Mouse (Mus musculus) midbrain, embryonic 10.5 days (tissue): ENCODE data around the gene Ube4b. TPM values are rescaled to one million over a fixed set of nuclear protein-coding genes. Genes with fewer than 3 reads are reported as not detected.
"Not testable (repeated sequence)": the region's sequence is repeated elsewhere in the genome, so short reads cannot be mapped to it uniquely, and the experiment has no call there.

Source experiments
- DNase-seq: peaks from one replicate; pipeline ENCODE4 v3.0.0-alpha.2; 2017; ENCODE audit warnings: low spot score
- H3K27ac ChIP-seq: fragments of 300-500 bp; sonication (generic); replicated peaks from 2 replicates; pipeline ENCODE4 v1.5.1; 2016; ENCODE audit warnings: mild to moderate bottlenecking
- H3K27me3 ChIP-seq: fragments of 300-500 bp; sonication (generic); 2 replicates; pipeline ENCODE4 v1.6.1; 2016; ENCODE audit warnings: low read depth, mild to moderate bottlenecking; ENCODE audit not compliant: poor library complexity, severe bottlenecking
- H3K36me3 ChIP-seq: fragments of 300-500 bp; sonication (generic); 2 replicates; pipeline ENCODE4 v1.6.1; 2016; ENCODE audit warnings: mild to moderate bottlenecking, moderate library complexity
- H3K4me1 ChIP-seq: fragments of 300-500 bp; sonication (generic); 2 replicates; pipeline ENCODE4 v1.6.1; 2016
- H3K4me3 ChIP-seq: fragments of 300-500 bp; sonication (generic); 2 replicates; pipeline ENCODE4 v1.5.1; 2016; ENCODE audit warnings: mild to moderate bottlenecking, moderate library complexity
- H3K9me3 ChIP-seq: fragments of 300-500 bp; sonication (generic); replicated peaks from 2 replicates; pipeline ENCODE4 v1.6.1; 2016; ENCODE audit warnings: mild to moderate bottlenecking
- WGBS: fragments of 180-500 bp; shearing (Covaris S2); methylation state at CpG from one replicate; pipeline ENCODE4 v1.1.7; 2016; 5-methylcytosine and 5-hydroxymethylcytosine counted together
- polyA plus RNA-seq: library from polyadenylated mRNA; unstranded; fragments of >200 nt; fragmentation: Nextera tagmentation; extraction: Ambion mirVana; gene quantifications from 2 replicates; pipeline ENCODE4 v1.2.1, GENCODE M21; 2016

Gene Ube4b
- 56.2 and 60.9 TPM in 2 replicates for polyA plus RNA-seq

- Histone ChIP-seq H3K9me3 (no peaks in the 10 kb centered on the region; the same call in 1 of the 2 replicates), H3K27ac (peak within 1 kb of the TSS; percentile 97), H3K27me3 (no peaks in the 10 kb centered on the region), H3K36me3 (peaks cover 8% of the 10 kb centered on the region), H3K4me1 (peaks cover 22% of the 10 kb centered on the region), H3K4me3 (peak within 1 kb of the TSS; percentile 94)
- DNase-seq: peak; percentile 100
- WGBS: under 1% methylated on average over 49 of the region's 50 CpGs
Observed at GRCm38 (mm10) chr4:149426325-149427199, at the start of gene Ube4b. Ube4b (minus strand) TSS chr4:149426749.

DNA sequence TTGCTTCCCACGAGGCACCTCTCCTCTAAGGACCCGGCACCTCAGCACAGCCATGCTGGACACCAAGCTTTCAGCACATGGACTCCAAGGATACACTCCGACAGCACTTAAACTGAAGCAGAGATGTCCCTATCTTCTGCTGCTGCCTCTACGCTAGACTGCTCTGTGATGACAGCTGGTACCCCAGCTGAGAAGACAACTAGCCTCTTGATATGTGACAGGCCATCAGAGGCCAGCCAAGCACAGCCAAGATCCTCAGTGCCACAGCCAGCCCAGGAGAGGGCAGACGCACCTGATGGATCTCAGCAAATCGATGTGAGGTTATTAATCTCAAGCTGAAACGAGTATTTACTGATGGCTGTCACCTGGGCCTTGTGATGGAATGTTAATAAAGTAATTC lies 48.5 kb upstream of the Ube4b start:
- Histone ChIP-seq H3K9me3 (peaks cover 4% of the 10 kb centered on the region), H3K4me3 (no peak overlapping the region), H3K27ac (no peak overlapping the region), H3K4me1 (no peaks in the 10 kb centered on the region), H3K36me3 (peaks cover 42% of the 10 kb centered on the region), H3K27me3 (no peaks in the 10 kb centered on the region)
- WGBS: 90% methylated on average over 7 of the region's 7 CpGs
- no peak for DNase-seq

DNA sequence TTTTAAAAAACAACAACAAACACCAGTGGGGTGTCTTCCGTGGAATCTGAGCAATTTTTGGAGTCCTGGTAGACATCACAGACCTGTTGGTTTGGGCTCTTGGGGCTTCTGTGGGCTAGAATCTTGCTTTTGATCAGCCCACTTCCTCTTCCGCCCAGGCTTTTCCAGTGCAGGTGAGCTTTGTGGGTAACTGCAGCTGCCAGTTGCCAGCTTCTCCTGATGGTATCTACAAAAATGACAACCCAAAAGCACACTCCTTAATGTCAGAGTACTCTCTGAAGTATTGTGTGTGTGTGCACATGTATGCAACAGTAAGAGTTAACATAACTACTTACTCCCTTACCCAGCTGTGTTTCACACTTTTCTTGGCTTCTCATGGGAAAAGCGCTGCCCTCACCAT lies 43.0 kb upstream of the Ube4b start:
- Histone ChIP-seq H3K4me1 (no peaks in the 10 kb centered on the region), H3K27ac (no peak overlapping the region), H3K36me3 (peaks cover 61% of the 10 kb centered on the region), H3K4me3 (no peak overlapping the region), H3K9me3 (peaks cover 4% of the 10 kb centered on the region), H3K27me3 (no peaks in the 10 kb centered on the region)
- 91% methylated on average over 3 of the region's 3 CpGs for WGBS
- no peak for DNase-seq

GRCm38 (mm10) chr4:149463435-149463950 lies 36.9 kb upstream of the Ube4b start:
- DNase-seq: no peak
- no peak overlapping the region for H3K27ac ChIP-seq
- peaks cover 11% of the 10 kb centered on the region for H3K36me3 ChIP-seq
- WGBS: 81% methylated on average over 6 of the region's 6 CpGs
- H3K4me1 ChIP-seq: no peaks in the 10 kb centered on the region
- no peaks in the 10 kb centered on the region for H3K9me3 ChIP-seq
- H3K4me3 ChIP-seq: no peak overlapping the region
- no peaks in the 10 kb centered on the region for H3K27me3 ChIP-seq

DNA sequence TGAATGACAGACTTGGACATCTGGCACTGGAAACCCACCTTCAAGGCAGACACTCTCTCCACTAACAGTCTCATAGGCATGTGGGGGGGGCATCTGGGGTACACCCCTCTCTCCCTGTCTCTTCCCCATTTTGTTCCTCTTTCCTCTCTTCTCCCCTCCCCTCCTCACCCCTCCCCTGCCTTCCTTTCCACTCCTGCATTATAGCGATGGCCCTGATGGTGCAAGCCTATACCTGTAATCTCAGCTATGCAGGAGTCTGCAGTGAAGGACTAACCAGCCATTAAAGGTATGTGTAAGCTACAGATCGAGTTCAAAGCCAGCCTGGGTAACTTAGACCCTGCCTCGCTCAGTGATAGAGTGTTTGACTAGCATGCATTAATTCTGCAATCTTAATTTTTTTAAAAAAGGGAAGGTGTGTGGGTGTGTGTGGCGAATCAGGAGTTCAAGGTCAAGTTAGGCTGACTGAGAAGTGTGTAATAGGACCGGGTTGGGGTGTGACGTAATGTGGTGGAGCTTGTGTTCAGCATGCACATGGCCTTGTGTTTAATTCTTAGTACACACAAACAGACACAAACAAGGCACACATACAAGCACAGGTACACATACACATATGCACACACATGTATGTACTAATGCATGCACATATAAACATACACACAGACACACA lies 35.9 kb upstream of the Ube4b start:
- no peaks in the 10 kb centered on the region for H3K9me3 ChIP-seq

DNA sequence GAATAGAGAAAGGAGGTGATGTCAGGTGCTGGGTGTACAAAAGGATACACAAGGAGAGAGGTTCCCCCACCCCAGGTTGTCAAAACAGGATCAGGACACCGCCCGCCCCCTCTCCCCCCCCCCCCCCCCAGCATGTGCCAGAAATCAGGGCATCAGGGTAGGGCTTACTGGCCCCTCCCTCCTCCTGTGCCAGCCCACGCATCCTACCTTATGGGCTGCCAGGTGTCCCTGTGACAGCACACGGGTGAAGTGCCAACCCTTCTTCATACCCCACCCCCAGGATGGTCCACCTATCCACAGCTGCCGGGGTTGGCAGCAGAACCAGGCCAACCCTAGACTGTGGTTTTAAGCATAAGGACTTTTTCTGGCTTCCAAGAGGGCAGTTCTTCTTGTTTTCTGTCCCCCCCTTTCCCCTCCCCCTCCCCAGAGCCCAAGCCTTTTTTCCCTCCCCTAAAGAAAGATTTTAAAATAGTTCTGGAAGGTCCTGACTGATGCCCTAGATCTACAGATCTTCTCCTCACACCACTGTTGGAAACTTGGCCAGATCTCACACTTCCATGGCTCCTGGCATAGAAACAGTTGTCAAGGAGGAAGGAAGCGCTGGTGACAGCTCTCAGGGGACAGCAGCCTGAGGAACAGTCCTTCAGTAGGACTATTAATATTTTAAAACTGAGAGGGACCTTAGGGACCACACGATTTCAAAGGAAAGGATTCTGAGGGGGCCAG lies 35.2 kb upstream of the Ube4b start:
- Histone ChIP-seq H3K27me3 (no peaks in the 10 kb centered on the region), H3K4me3 (no peak overlapping the region), H3K4me1 (no peaks in the 10 kb centered on the region), H3K9me3 (no peaks in the 10 kb centered on the region), H3K36me3 (no peaks in the 10 kb centered on the region), H3K27ac (no peak overlapping the region)
- no peak for DNase-seq
- whole genome bisulfite sequencing: 82% methylated on average over 6 of the region's 7 CpGs

More for the DNA sequence above, 35.9 kb upstream of the Ube4b start:
- DNase-seq: no peak
- Histone ChIP-seq H3K36me3 (peaks cover 3% of the 10 kb centered on the region), H3K27me3 (no peaks in the 10 kb centered on the region), H3K4me1 (no peaks in the 10 kb centered on the region), H3K27ac (no peak overlapping the region), H3K4me3 (no peak overlapping the region)
- WGBS: 78% methylated on average over 6 of the region's 6 CpGs

GRCm38 (mm10) chr4:149460475-149460874 lies 33.9 kb upstream of the Ube4b start:
- H3K9me3 ChIP-seq, H3K4me1 ChIP-seq, H3K27me3 ChIP-seq, H3K27ac ChIP-seq, H3K4me3 ChIP-seq, DNase-seq, H3K36me3 ChIP-seq: not testable (repeated sequence)
- WGBS: 85% methylated on average over 2 of the region's 2 CpGs

DNA sequence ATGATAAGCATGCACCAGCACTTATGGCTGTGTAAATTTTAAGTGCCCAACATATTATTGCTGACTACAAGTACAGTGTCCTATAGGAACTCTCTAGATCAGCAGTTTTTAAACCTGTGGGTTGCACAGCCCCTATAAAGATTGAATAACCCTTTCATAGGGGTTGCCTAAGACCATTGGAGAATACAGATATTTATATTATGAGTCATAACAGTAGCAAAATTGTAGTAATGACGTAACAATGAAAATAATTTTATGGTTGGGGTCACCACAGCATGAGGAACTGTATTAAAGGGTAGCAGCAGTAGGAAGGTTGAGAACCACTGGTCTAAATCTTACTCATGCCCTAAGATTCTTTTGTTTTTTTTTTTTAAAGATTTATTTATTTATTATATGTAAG lies 32.9 kb upstream of the Ube4b start:
- no peaks in the 10 kb centered on the region for H3K4me1 ChIP-seq
- H3K4me3 ChIP-seq: no peak overlapping the region
- H3K36me3 ChIP-seq: no peaks in the 10 kb centered on the region
- 88% methylated on average over 1 of the region's 1 CpGs for WGBS
- H3K9me3 ChIP-seq: no peaks in the 10 kb centered on the region
- no peak for DNase-seq
- no peak overlapping the region for H3K27ac ChIP-seq
- no peaks in the 10 kb centered on the region for H3K27me3 ChIP-seq

DNA sequence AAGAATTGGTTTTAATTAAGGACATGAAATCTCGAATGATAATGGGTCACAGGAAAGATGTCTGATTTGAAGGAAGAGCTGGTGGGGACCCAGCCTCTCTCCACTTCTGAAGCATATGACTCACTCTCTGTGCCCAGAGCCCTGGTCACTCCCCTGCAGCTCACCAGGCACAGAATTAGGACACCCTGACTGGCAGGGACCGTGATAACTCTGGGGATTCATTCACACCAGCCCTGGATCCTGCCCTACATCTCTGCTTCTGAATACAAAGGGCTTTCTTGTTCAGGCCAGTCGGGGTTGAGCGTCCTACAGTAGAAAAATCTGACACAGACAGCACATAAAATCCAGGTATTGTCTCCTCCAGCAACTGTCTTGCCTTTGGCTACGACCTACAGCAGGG lies 32.0 kb upstream of the Ube4b start:
- H3K4me3 ChIP-seq: no peak overlapping the region
- H3K9me3 ChIP-seq: no peaks in the 10 kb centered on the region
- H3K27ac ChIP-seq: no peak overlapping the region
- DNase-seq: no peak
- no peaks in the 10 kb centered on the region for H3K4me1 ChIP-seq
- 78% methylated on average over 5 of the region's 5 CpGs for WGBS
- no peaks in the 10 kb centered on the region for H3K36me3 ChIP-seq
- no peaks in the 10 kb centered on the region for H3K27me3 ChIP-seq

DNA sequence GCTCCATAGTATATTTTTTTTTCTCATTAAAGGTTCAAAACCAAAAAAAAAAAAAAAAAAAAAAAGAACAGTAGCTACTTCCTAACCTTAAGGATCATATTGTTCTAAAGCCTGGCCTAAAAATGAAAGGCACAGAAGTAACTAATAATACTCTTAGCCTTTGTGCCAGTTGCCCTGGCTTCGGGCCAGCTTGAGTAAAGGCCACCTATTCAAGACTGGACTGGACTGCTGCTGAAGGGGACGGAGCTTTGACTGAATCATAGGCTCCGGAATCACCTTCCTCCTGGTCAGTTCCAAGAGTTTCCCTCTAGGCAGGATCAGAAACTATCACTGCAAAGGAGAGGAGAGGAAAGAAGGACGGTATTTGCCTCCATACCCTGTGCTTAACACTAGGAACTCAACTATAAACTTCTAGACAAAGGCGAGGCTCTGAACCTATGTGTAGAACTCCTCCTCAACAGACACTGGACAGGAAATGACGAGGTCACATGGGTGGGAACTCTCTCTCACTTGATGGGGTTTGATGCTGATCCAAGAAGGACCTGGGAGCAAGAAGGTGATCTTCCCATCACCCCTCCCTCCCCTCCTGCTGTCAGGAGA lies 31.4 kb upstream of the Ube4b start:
- no peak overlapping the region for H3K27ac ChIP-seq
- no peaks in the 10 kb centered on the region for H3K4me1 ChIP-seq
- H3K27me3 ChIP-seq: no peaks in the 10 kb centered on the region
- no peak overlapping the region for H3K4me3 ChIP-seq
- 81% methylated on average over 6 of the region's 6 CpGs for WGBS
- no peaks in the 10 kb centered on the region for H3K36me3 ChIP-seq
- no peaks in the 10 kb centered on the region for H3K9me3 ChIP-seq
- DNase-seq: no peak

- 85% methylated on average over 27 of the region's 27 CpGs for WGBS
- H3K4me3 ChIP-seq: not testable (repeated sequence)
Observed at GRCm38 (mm10) chr4:149457163-149457562, 30.6 kb upstream of the Ube4b start.

DNA sequence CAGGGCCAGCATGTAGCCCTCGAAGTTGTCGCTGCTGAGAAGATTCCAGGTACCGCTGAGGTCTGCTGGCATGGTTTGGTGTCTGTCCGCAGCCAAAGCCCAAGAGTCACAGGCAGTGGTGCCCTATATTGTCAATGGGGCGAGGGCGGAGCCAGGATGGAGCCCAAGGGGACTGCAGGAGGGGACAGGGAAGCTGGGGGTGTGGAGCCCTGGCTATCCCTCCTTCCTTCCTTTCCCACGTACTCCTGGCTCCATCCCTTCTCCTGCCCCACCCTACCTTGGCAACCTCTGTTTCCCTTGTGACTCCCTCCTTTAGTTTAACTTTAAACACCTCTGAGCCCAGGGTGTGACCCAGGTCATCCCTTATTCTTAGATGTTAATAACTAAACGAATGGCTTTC lies 28.3 kb upstream of the Ube4b start, which contains the start of gene Rbp7:
Rbp7 (minus strand) TSS at position 100 of the 400 bp plus-strand sequence.
- 57% methylated on average over 8 of the region's 8 CpGs for WGBS

More at GRCm38 (mm10) chr4:149457163-149457562, 30.6 kb upstream of the Ube4b start:
- not testable (repeated sequence) for H3K27ac ChIP-seq, H3K9me3 ChIP-seq, H3K4me1 ChIP-seq, H3K27me3 ChIP-seq, H3K36me3 ChIP-seq, DNase-seq

More for the DNA sequence above, 28.3 kb upstream of the Ube4b start, which contains the start of gene Rbp7:
- Histone ChIP-seq H3K4me1 (no peaks in the 10 kb centered on the region), H3K4me3 (no peak within 1 kb of the TSS), H3K27me3 (no peaks in the 10 kb centered on the region), H3K27ac (no peak within 1 kb of the TSS), H3K36me3 (no peaks in the 10 kb centered on the region), H3K9me3 (no peaks in the 10 kb centered on the region; the same call in 1 of the 2 replicates)
- no peak for DNase-seq
